Mouse (Mus musculus): Measurements from ENCODE around the gene Rest. TPM values are rescaled to one million over a fixed set of nuclear protein-coding genes. Genes with fewer than 3 reads are reported as not detected.
A peak's percentile ranks its signal among the peaks of the same experiment; 100 is the strongest.

Rest gene
- total RNA-seq, 2 experiments from 2014 or later = 21.1 to 31.5 TPM

DNA sequence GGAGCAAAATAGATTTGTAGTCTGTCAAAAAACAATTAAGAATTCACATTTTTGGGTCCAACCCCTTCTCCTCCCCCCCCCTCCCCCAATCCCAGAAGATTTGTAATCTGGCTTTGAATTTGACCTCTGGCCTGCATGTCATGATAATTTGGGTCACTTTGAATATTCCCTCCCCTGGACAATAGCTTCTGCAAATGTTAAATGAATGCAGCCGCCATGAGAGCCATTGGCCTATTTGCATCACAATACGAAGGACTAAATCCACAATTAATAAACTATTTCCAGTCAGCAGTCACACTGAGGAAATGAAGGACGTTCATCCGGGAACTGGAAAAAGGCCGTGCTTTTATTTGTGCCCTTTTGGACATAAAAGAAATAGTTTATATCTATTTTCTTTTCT, 3.2 kb upstream of the Rest start:
- no peak for ATAC-seq (ENCODE audit: poor library complexity, severe bottlenecking)

GRCm38 (mm10) chr5:77265671-77266065, 377 bp downstream of the Rest start:
- peak; percentile 52 for ATAC-seq (ENCODE audit: poor library complexity, severe bottlenecking)

DNA sequence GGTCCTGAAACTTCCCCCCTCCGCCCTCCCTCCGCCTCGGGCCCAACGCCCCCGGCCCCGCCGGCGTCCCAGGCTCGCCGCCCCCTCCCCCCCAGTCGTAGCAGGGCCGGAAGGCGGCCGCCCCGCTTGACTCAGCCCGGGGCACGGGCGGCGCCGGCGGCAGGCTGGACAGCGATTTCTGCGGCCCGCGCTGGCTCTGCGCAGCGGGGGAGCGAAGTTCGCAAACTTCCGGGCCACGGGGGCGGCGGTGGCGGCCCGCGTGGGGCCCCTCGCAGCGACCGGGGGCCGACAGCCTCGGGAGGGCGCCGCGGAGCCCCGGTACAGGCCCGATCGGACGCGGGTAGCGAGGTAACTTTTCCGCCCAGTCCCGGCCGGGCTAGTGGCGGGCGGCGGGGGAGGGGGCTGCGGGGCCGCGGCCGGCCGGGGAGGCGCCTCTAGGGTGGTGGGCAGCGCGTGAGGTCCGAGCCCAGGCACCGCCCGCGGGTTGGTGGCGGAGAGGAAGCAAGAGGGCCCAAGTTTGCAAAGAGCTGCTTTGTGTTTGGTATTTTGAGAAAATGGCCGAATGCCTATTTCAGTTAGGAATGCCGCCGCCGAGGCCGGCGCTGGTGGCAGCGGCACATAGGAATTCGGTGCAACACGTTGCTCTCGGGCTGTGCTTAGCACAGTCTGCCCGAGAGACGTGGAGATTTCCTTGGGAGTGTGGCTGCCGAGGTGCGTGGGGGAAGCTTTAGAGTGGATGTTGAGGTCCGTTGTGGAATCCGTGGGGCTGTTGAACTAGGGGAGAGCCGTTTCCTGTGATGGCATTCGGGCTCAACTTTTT, 985 bp downstream of the Rest start:
- peak; percentile 27 for ATAC-seq (ENCODE audit: poor library complexity, severe bottlenecking)

- ATAC-seq (ENCODE audit: poor library complexity, severe bottlenecking) = peak; percentile 39
Observed at GRCm38 (mm10) chr5:77266886-77267401, 1.7 kb downstream of the Rest start.

DNA sequence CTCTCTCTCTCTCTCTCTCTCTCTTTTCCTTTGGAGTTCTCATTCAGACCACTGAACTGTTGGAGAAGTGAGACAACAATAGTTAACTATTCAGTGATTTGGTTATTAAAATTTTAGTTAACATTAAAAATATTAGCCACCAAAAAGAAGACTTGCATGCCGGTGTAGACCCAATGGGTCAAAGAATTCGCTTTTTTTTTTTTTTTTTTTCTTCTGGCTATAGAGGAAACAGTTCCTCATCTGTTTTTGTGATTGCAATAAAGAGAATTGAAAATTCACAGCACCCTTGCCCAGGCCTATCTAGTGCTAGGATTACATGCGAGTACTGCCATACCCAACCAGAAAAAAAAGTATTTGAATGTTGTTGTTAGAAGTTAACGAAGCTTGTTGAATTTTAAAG, 2.1 kb downstream of the Rest start:
- no peak for ATAC-seq (ENCODE audit: poor library complexity, severe bottlenecking)

DNA sequence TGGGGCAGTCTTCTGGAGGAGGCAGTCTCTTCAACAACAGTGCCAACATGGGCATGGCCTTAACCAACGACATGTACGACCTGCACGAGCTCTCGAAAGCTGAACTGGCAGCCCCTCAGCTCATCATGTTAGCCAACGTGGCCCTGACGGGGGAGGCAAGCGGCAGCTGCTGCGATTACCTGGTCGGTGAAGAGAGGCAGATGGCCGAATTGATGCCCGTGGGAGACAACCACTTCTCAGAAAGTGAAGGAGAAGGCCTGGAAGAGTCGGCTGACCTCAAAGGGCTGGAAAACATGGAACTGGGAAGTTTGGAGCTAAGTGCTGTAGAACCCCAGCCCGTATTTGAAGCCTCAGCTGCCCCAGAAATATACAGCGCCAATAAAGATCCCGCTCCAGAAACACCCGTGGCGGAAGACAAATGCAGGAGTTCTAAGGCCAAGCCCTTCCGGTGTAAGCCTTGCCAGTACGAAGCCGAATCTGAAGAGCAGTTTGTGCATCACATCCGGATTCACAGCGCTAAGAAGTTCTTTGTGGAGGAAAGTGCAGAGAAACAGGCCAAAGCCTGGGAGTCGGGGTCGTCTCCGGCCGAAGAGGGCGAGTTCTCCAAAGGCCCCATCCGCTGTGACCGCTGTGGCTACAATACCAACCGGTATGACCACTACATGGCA, 2.8 kb downstream of the Rest start:
- ATAC-seq (ENCODE audit: poor library complexity, severe bottlenecking) = no peak

DNA sequence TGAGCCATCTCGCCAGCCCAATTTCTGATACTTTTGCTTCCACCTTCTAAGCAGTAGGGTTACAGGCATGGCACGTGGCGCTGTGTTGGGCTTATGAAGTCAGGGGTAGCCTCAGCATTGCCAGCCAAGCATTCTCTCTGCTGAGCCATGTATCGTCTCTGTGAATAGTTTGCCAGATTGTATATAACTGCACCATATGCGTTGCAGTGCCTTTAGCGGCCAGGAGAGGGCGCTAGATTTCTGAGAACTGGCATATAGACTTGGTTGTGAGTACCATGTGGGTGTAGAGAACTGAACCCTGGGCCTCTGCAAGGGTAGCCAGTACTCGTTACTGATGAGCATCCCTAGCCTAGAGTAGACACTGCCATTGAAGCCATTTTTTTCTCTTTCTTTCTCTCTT, 4.1 kb downstream of the Rest start:
- ATAC-seq (ENCODE audit: poor library complexity, severe bottlenecking) = no peak

DNA sequence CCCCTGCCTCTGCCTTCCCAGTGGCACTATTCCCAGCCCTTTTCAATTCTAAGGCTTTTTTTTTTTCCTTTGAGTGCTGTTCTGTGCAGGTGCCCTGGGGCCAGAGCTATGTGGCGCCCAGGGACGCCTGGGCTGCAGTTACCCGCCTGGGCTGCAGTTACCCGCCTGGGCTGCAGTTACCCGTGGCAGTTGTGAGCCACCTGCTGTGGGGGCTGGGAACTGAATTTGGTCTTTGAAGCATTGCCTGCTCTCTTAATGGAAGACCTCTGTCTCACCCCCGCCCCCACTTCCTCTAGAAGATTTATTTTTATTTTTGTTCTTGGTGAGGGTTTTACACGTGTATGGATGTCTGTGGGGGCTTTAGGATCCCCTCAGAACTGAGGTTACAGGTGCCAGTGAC, 7.9 kb downstream of the Rest start:
- ATAC-seq (ENCODE audit: poor library complexity, severe bottlenecking) = 0 out of 2 replicates have a peak, but pooled peaks have one; percentile 40

- ATAC-seq (ENCODE audit: poor library complexity, severe bottlenecking) = peak; percentile 82
Observed at GRCm38 (mm10) chr5:77275950-77276349, 10.7 kb downstream of the Rest start.

DNA sequence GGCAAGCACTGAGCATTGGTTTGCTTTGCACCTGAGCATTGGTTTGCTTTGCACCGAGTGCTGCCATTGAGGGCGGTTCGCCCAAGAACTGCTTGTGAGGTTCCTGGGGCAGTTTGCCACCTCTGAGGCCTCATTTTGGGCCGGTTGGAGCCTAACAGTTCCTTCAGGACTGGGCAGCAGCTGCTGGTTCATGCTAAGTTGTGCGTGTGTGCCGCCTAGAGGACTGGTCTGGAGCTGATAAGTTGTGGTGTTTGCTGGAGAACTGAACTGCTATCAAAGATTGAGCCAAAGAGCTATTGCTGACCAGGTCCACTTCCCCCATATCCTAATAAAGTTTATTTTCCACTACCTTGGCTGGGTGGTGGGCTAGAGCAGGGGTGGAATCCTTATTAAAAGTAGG, 11.9 kb downstream of the Rest start:
- no peak for ATAC-seq (ENCODE audit: poor library complexity, severe bottlenecking)

DNA sequence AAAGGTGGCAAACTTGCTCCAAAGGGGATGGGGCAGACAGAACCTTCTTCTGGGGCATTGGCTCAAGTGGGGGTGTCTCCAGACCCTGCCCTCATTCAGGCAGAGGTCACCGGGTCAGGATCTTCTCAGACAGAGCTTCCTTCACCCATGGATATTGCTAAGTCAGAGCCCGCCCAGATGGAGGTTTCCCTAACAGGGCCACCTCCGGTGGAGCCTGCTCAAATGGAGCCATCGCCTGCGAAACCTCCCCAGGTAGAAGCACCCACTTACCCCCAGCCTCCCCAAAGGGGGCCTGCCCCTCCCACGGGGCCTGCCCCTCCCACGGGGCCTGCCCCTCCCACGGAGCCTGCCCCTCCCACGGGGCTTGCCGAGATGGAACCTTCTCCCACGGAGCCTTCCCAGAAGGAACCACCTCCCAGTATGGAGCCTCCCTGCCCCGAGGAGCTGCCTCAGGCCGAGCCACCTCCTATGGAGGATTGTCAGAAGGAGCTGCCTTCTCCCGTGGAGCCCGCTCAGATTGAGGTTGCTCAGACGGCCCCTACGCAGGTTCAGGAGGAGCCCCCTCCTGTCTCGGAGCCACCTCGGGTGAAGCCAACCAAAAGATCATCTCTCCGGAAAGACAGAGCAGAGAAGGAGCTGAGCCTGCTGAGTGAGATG, 16.4 kb downstream of the Rest start:
- no peak for ATAC-seq (ENCODE audit: poor library complexity, severe bottlenecking)

DNA sequence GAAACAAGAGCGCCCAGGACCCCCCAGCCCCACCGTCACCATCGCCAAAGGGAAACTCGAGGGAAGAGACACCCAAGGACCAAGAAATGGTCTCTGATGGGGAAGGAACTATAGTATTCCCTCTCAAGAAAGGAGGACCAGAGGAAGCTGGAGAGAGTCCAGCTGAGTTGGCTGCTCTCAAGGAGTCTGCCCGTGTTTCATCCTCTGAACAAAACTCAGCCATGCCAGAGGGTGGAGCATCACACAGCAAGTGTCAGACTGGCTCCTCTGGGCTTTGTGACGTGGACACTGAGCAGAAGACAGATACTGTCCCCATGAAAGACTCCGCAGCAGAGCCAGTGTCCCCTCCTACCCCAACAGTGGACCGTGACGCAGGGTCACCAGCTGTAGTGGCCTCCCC, 17.0 kb downstream of the Rest start:
- ATAC-seq (ENCODE audit: poor library complexity, severe bottlenecking) = no peak

DNA sequence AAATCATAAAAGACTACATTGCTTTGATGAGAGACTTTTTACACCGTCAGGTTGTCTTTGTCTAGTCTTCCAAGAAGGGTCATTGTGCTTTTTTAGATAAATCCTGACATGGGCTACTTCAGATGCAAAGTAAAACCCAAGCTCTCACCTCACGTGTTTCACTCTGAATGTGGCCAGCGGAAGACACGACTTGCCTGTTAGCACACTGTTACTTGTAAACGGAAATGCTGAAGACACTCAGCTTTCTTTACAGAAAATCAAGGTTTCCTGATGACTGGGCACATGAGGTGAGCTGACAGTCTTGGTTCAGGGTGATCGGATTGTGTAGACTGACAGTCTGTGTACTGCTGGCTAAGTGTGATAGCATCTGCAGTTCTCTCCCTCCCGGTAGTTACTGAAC, 20.4 kb downstream of the Rest start:
- ATAC-seq (ENCODE audit: poor library complexity, severe bottlenecking) = no peak

- no peak for ATAC-seq (ENCODE audit: poor library complexity, severe bottlenecking)
Observed at GRCm38 (mm10) chr5:77286904-77287303, 21.6 kb downstream of the Rest start.

- no peak for ATAC-seq (ENCODE audit: poor library complexity, severe bottlenecking)
Observed at GRCm38 (mm10) chr5:77287901-77288300, 22.6 kb downstream of the Rest start.

DNA sequence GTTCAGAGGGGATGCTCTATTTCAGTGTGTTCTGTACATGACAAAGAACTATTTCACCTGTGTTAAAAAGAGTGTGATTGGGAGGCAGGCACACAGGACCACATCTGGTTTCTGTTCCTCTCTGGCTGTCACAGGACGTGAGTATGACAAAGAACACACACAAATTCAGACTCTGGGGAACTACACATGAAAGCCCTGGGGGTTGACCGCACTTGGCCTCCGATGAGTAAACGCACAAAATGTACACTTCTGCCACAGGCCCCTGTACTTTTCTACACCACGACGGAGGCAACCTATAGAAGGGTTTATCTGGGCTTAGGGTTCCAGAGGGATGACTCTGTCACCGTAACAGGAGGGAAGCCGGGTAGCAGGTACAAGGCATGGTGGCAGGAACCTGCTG, 24.4 kb downstream of the Rest start:
- ATAC-seq (ENCODE audit: poor library complexity, severe bottlenecking) = peak; percentile 39

GRCm38 (mm10) chr5:77290606-77291005, 25.3 kb downstream of the Rest start:
- no peak for ATAC-seq (ENCODE audit: poor library complexity, severe bottlenecking)

DNA sequence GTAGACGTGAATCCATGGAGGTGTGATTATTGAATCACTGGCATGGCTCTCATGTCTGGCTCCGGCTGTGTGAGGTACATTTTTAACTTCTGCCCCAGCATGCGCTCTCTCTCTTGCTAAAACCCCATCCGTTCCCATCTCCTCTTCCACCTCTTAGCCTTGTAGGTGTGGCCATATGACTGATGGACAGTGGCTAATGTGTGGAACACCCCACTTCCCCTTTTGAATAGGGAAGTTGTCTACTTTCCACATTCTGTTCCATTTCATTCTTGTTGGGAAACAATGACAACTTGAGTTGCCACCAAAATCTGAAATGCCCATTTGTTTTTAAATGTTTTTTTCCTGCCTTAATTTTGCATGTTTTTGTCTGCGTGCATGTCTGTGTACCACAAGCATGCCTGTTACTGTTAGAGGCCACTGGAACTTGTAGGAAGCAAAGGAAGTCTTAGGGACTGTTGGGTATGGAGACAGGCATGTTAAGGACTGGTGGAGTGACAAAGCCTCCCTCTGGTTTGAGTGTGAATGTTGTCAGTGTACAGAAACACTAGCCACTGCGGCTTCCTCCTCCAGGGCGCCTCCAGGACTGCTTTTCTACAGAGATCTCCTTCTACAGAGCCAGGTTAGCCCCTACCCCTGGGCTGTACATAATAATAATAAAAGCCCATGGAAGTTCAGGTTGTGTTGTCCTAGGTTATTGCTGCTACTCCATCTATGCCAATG, 27.7 kb downstream of the Rest start:
- peak; percentile 97 for ATAC-seq (ENCODE audit: poor library complexity, severe bottlenecking)

DNA sequence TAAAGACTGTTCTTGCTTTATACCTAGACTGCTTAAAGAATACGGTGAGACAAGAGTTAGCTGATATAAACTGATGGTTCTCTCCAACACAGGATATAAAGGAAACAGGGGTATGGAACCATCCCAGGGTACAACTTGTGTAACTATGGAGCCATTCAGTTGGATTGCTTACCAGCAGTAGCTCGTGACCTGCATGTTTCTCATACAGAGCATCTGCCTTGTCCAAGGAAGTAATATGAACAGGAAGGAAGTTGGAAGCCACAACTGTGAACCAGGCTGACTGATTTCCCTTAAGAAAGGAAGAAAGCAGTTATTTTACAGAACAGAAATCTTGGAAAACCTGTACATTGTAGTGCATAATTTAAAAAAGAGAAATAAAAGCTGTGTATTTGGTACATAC, 34.2 kb downstream of the Rest start:
- ATAC-seq (ENCODE audit: poor library complexity, severe bottlenecking) = no peak

- ATAC-seq (ENCODE audit: poor library complexity, severe bottlenecking) = no peak
Observed at GRCm38 (mm10) chr5:77301296-77301903, 36.1 kb downstream of the Rest start.

Measured in megakaryocyte, adult 5-6 weeks (primary cell).